Mouse (Mus musculus) MEL (cell line): ENCODE measurements around the gene Scarb2.

Experiments
- CTCF ChIP-seq, 3 experiments: IDR thresholded peaks in 2 of 3; conservative IDR thresholded peaks in 1 of 3; 2 replicates each; pipeline ENCODE4 v1.5.1; 2011 to 2012; ENCODE audit warnings: low read length in 3 of 3, low read depth in 2 of 3, mild to moderate bottlenecking in 2 of 3, improper control_type of control experiment in 1 of 3, inconsistent platforms in 1 of 3, mixed read lengths in 1 of 3, moderate library complexity in 1 of 3; ENCODE audit not compliant: control insufficient read depth in 1 of 3, insufficient read depth in 1 of 3, poor library complexity in 1 of 3, severe bottlenecking in 1 of 3
- EP300 ChIP-seq, 2 experiments: IDR thresholded peaks; 2 replicates each; pipeline ENCODE4 v1.6.1; 2011; ENCODE audit warnings: improper control_type of control experiment in 2 of 2, low read length in 2 of 2, low read depth in 1 of 2, mild to moderate bottlenecking in 1 of 2
- GABPA ChIP-seq: IDR thresholded peaks from 2 replicates; pipeline ENCODE4 v1.6.1; 2012; ENCODE audit warnings: low read depth, mild to moderate bottlenecking, inconsistent platforms, low read length, improper control_type of control experiment, moderate library complexity
- KAT2A ChIP-seq: conservative IDR thresholded peaks from 2 replicates; pipeline ENCODE4 v1.6.1; 2012; ENCODE audit warnings: low read depth, low read length, improper control_type of control experiment, inconsistent platforms
- MAX ChIP-seq: IDR thresholded peaks from 2 replicates; pipeline ENCODE4 v1.6.1; 2011; ENCODE audit warnings: low read length, improper control_type of control experiment
- TAL1 ChIP-seq: IDR thresholded peaks from 2 replicates; pipeline ENCODE4 v1.6.1; 2012; ENCODE audit warnings: mild to moderate bottlenecking, inconsistent platforms, low read length, moderate library complexity, mixed read lengths
- ZC3H11A ChIP-seq: IDR thresholded peaks from 2 replicates; pipeline ENCODE4 v1.6.1; 2012; ENCODE audit warnings: low read depth, mild to moderate bottlenecking, inconsistent platforms, low read length, improper control_type of control experiment

GRCm38 (mm10) chr5:92504676-92505400, 1.8 kb downstream of the Scarb2 start:
- TF ChIP-seq KAT2A (no peak), EP300 (IDR thresholded peaks at IDR 0.05; ENCODE audit: low read depth in 1 of 2, low read length in 2 of 2) (no peak), ZC3H11A (no peak), MAX (no peak), GABPA (no peak), TAL1 (no peak), CTCF (IDR thresholded peaks at IDR 0.05 in 2 of 3, conservative IDR thresholded peaks at IDR 0.05 in 1 of 3; ENCODE audit: control insufficient read depth in 1 of 3, insufficient read depth in 1 of 3, low read depth in 2 of 3, low read length in 3 of 3, poor library complexity in 1 of 3, severe bottlenecking in 1 of 3) (no peak)
